Mouse (Mus musculus) heart, embryonic 12.5 days (tissue): ENCODE measurements around the gene Smap1. TPM values are rescaled to one million over a fixed set of nuclear protein-coding genes. Genes with fewer than 3 reads are reported as not detected.
A peak's percentile ranks its signal among the peaks of the same experiment; 100 is the strongest.

Experiments
- ATAC-seq: fragments of 200-750 bp; cut with Nextera tagmentation; 2 replicates; pipeline ENCODE4 v1.8.0; 2017; ENCODE audit warnings: moderate TSS enrichment, moderate library complexity; ENCODE audit not compliant: insufficient number of reproducible peaks, low FRiP score
- H3K27ac ChIP-seq: fragments of 300-500 bp; sonication (generic); 2 replicates; pipeline ENCODE4 v1.5.1; 2016; ENCODE audit warnings: mild to moderate bottlenecking, moderate library complexity; ENCODE audit not compliant: poor library complexity, severe bottlenecking
- H3K27me3 ChIP-seq: fragments of 300-500 bp; sonication (generic); replicated peaks from 2 replicates; pipeline ENCODE4 v1.6.1; 2016; ENCODE audit warnings: mild to moderate bottlenecking, moderate library complexity
- H3K36me3 ChIP-seq: fragments of 300-500 bp; sonication (generic); 2 replicates; pipeline ENCODE4 v1.6.1; 2016; ENCODE audit warnings: mild to moderate bottlenecking, moderate library complexity
- H3K4me1 ChIP-seq: fragments of 300-500 bp; sonication (generic); replicated peaks from 2 replicates; pipeline ENCODE4 v1.6.1; 2016; ENCODE audit warnings: mild to moderate bottlenecking
- H3K4me2 ChIP-seq: fragments of 300-500 bp; sonication (generic); 2 replicates; pipeline ENCODE4 v1.6.1; 2016; ENCODE audit warnings: mild to moderate bottlenecking, moderate library complexity
- H3K4me3 ChIP-seq: fragments of 300-500 bp; sonication (generic); 2 replicates; pipeline ENCODE4 v1.5.1; 2016; ENCODE audit warnings: mild to moderate bottlenecking
- H3K9ac ChIP-seq: fragments of 300-500 bp; sonication (generic); 2 replicates; pipeline ENCODE4 v1.6.1; 2016; ENCODE audit warnings: mild to moderate bottlenecking, moderate library complexity
- H3K9me3 ChIP-seq: fragments of 300-500 bp; sonication (generic); replicated peaks from 2 replicates; pipeline ENCODE4 v1.6.1; 2016; ENCODE audit warnings: mild to moderate bottlenecking, moderate library complexity
- WGBS: fragments of 180-500 bp; shearing (Covaris S2); methylation state at CpG from one replicate; pipeline ENCODE4 v1.1.7; 2016; 5-methylcytosine and 5-hydroxymethylcytosine counted together
- polyA plus RNA-seq: library from polyadenylated mRNA; unstranded; fragments of >200 nt; fragmentation: Nextera tagmentation; extraction: Ambion mirVana; gene quantifications from 2 replicates; pipeline ENCODE4 v1.2.1, GENCODE M21; 2016

Gene Smap1
- polyA plus RNA-seq, 1 experiment from 2014 or later, result 48.4 TPM

DNA sequence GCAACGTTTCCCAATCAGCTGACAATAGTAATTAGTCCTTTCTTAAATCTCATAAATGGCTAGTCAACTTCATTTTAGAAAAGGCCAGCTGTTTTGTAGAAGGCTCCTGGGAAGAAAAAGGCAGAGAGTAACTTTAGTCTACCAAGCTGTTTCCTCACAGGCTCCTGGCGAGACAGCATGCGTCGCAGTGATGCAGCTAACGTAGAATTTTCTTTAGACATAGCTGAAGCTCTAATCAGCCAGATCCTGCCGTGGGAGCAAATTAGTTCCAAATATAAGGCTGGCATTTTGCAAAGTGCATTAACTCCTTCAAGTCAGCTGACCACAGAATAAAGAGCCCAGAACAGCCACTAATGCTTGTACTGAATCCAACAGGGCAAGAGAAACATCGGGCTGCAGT is 26.2 kb upstream of the Smap1 start:
- Histone ChIP-seq H3K4me1 (no peaks in the 10 kb centered on the region), H3K27ac (no peak overlapping the region), H3K36me3 (no peaks in the 10 kb centered on the region), H3K9ac (no peak overlapping the region), H3K4me3 (no peak overlapping the region), H3K27me3 (no peaks in the 10 kb centered on the region), H3K4me2 (no peak overlapping the region), H3K9me3 (no peaks in the 10 kb centered on the region)
- ATAC-seq, result no peak
- 62% methylated on average over 7 of the region's 7 CpGs for WGBS

DNA sequence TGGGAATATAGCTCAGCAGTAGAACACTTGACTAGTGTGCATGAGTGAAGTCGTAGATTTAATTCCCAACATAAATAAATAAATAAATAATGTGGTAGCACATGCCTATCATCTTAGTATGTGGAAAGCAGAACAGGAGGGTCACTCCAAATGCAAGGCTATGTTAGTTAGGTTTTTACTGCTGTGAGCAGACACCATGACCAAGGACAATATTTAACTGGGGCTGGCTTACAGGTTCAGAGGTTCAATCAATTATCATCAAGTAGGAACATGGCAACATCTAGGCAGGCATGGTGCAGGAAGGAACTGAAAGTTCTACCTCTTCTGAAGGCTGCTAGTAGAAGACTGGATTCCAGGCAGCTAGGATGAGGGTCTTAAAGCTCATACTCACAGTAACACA is 22.0 kb upstream of the Smap1 start:
- Histone ChIP-seq H3K4me2 (no peak overlapping the region), H3K4me1 (no peaks in the 10 kb centered on the region), H3K4me3 (no peak overlapping the region), H3K9ac (no peak overlapping the region), H3K27me3 (no peaks in the 10 kb centered on the region), H3K9me3 (no peaks in the 10 kb centered on the region), H3K36me3 (no peaks in the 10 kb centered on the region), H3K27ac (no peak overlapping the region)
- ATAC-seq, result no peak
- 97% methylated on average over 1 of the region's 1 CpGs for WGBS

DNA sequence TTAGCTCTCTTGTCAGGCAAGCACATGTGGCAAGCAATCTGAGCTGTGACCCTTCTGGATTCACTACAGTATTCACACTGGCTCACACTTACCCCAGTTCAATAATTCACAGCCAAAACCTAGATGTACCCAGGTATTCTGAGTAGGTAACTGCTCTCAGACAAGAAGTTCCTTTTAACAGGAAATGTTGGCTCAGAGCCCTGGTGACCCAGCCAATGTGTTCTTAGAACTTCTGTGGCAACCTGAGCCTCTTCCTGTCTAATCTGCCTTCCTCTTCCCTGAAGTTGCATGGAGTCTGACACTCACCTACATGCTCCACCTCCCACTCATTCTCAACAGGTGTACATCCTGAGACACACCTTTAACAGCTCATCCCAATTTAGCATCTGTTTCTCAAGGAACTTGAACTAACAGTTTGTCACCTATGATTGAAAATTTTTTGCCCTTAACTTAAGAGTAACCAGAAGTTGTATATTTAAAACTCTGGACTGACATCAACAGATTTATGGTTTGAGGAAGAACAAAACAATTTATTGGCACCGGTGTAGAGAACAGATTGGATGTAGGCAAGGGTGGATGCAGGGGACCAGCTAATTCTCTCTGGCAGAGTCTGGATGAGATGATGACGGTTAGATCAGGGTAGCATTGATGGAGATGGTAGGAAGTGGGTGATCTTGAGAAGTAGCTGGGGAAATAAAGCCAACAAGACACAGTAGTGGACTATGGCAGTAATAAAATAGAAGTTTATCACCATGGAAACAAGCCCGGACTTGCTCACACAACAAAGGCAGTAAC is 21.2 kb upstream of the Smap1 start:
- Histone ChIP-seq H3K27ac (no peak overlapping the region), H3K4me1 (no peaks in the 10 kb centered on the region), H3K4me2 (no peak overlapping the region), H3K9ac (no peak overlapping the region), H3K9me3 (no peaks in the 10 kb centered on the region), H3K27me3 (no peaks in the 10 kb centered on the region), H3K36me3 (no peaks in the 10 kb centered on the region), H3K4me3 (no peak overlapping the region)
- 78% methylated on average over 3 of the region's 3 CpGs for whole genome bisulfite sequencing
- ATAC-seq, result no peak

DNA sequence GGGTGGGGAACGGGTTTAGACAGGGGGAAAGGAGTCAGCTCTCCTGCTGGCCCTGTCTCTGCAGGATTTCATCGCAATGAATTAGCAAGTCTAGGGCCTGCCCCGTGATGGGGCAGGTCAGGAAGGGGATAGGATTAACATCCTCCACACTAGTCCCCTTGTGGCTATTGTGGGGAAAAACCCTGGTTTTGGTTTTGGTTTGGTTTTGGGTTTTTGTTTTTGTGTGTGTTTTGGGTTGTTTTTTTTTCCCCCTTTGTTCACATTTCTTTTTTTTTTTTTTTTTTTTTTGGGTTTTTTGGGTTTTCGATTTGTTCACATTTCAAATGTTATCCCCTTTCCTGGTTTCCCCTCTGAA is 13.3 kb upstream of the Smap1 start:
- Histone ChIP-seq H3K4me1 (no peaks in the 10 kb centered on the region), H3K27ac (no peak overlapping the region), H3K9ac (no peak overlapping the region), H3K4me2 (no peak overlapping the region), H3K36me3 (no peaks in the 10 kb centered on the region), H3K9me3 (peaks cover 3% of the 10 kb centered on the region; the same call in 1 of the 2 replicates), H3K4me3 (no peak overlapping the region), H3K27me3 (no peaks in the 10 kb centered on the region)
- no peak for ATAC-seq
- WGBS, result 36% methylated on average over 4 of the region's 4 CpGs

DNA sequence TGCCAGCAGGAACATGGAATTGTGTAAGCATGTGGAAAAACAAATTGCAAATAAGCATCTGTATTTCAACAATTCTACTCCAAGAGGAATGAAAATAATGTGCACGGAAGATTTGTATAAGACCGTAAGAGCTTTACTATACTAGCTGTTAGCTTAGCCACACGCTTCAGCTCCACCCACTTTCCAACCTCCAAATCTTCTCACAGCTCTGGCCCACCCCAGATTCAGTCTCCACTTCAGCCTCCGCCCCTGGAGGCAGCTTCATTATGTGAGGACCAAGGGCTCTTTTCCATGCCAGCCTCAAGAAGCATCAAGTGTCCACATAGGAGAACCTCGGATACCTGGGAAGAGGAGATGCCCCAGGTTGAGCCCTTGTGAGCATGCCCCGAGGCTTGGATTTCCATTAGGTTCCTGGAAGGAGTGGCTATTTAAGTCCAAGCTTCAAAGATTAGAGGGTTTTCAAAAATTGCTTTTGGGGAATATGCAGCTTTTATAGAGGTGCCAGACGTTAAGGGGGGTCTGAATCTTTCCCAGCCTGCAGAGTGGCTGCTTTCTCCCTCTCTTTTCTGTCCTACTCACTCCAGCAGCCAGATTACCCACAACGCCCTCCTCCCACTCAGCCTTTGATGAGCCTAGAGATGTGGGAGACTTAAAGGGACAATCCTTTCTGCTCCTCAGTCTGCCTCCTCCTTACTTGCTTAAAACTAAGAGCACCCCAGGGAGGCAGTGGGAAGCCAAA is 12.7 kb upstream of the Smap1 start:
- H3K27me3 ChIP-seq, result no peaks in the 10 kb centered on the region
- H3K4me3 ChIP-seq, result no peak overlapping the region
- H3K9me3 ChIP-seq, result peaks cover 3% of the 10 kb centered on the region; the same call in 1 of the 2 replicates
- no peak overlapping the region for H3K9ac ChIP-seq
- no peak for ATAC-seq
- H3K4me1 ChIP-seq, result no peaks in the 10 kb centered on the region
- no peak overlapping the region for H3K4me2 ChIP-seq
- no peaks in the 10 kb centered on the region for H3K36me3 ChIP-seq
- WGBS, result 49% methylated on average over 8 of the region's 8 CpGs
- H3K27ac ChIP-seq, result no peak overlapping the region

DNA sequence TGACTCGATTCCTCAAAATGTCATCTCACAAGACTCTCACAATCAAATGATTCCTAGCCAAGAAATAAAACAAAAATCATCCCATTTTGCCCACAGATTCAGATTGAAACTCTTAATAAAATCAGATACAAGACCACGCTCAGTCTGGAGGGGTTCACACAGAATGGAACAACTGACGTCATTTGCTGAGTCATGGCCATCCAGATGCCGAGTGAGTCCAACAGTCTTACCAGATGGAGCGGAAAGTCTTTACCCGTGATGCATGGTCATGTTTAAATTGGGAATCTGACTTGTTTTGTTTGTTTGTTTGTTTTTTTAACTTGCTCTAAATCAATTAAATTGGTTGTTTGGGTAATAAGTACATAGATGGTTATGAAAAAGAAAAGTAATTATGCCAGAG is 7.3 kb upstream of the Smap1 start:
- H3K4me1 ChIP-seq, result no peaks in the 10 kb centered on the region
- no peaks in the 10 kb centered on the region for H3K36me3 ChIP-seq
- H3K27me3 ChIP-seq, result no peaks in the 10 kb centered on the region
- no peak overlapping the region for H3K27ac ChIP-seq
- 80% methylated on average over 6 of the region's 6 CpGs for WGBS
- peaks cover 10% of the 10 kb centered on the region; the same call in 1 of the 2 replicates for H3K9me3 ChIP-seq
- no peak overlapping the region for H3K9ac ChIP-seq
- no peak for ATAC-seq
- H3K4me3 ChIP-seq, result no peak overlapping the region
- no peak overlapping the region for H3K4me2 ChIP-seq

DNA sequence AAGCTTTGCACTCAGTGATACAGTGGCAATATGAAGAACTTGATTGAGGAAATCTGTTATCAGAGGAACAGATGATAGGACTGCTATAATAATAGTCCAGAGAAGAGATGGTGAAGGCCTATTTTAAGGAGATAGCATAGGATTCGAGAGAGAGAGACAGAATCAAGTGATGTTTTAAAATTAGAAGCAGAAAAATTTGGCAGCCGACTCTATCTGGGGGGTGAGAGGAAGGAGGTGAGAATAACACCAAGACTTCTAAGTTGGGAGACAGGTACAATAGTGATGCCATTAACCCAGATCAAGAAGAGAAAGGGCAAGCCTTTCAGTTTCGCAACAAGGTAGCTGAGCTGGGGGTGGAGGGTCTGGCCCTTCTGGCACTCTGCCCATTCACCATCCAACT is 6.3 kb upstream of the Smap1 start:
- 51% methylated on average over 3 of the region's 3 CpGs for WGBS
- Histone ChIP-seq H3K4me3 (no peak overlapping the region), H3K27ac (no peak overlapping the region), H3K9ac (no peak overlapping the region), H3K4me1 (no peaks in the 10 kb centered on the region), H3K27me3 (no peaks in the 10 kb centered on the region), H3K9me3 (peaks cover 10% of the 10 kb centered on the region; the same call in 1 of the 2 replicates), H3K36me3 (no peaks in the 10 kb centered on the region), H3K4me2 (no peak overlapping the region)
- ATAC-seq, result no peak; the same call in 1 of the 2 replicates

DNA sequence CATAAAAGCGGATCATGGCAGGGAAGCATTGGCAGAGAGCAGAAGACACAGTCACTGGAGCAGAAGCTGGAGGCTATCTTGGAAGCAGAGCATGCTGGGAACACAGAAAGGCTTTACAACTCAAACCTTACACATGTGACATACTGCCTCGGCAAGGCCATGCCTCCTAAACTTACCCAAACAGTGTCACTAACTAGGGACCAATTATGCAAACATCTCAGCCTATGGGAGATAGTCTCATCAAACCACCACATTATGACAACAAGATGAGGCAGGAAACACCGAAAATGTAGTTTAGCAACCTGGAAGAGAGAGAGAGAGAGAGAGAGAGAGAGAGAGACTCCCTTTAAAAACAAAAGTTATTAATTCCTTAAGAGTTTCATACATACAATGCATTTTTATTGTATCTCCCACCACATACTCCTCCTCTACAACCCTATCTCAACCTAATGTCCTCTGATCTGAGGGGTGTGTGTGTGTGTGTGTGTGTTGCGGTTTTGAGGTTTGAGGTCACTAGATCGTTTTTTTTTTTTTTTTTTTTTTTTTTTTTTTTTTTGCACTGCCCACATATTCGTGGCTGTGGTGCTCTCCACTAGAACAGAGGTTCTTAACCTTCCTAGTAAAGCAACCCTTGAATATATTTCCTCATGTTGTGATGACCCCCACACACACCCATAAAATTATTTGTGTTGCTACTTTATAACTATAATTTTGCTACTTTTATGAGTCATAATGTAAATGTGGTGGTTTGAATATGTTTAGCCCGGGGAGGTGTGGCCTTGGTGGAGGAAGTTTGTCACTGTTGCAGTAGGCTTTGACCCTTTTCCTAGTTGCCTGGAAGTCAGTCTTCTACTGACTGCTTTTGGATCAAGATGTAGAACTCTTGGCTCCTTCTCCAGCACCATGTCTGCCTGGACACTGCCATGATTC is 1.9 kb upstream of the Smap1 start:
- H3K9me3 ChIP-seq, result peaks cover 10% of the 10 kb centered on the region; the same call in 1 of the 2 replicates
- no peaks in the 10 kb centered on the region for H3K36me3 ChIP-seq
- no peak for ATAC-seq
- H3K27ac ChIP-seq, result no peak overlapping the region
- peaks cover 8% of the 10 kb centered on the region for H3K4me1 ChIP-seq
- H3K4me2 ChIP-seq, result no peak overlapping the region
- 81% methylated on average over 7 of the region's 7 CpGs for WGBS
- no peak overlapping the region for H3K4me3 ChIP-seq
- H3K9ac ChIP-seq, result no peak overlapping the region
- no peaks in the 10 kb centered on the region for H3K27me3 ChIP-seq

DNA sequence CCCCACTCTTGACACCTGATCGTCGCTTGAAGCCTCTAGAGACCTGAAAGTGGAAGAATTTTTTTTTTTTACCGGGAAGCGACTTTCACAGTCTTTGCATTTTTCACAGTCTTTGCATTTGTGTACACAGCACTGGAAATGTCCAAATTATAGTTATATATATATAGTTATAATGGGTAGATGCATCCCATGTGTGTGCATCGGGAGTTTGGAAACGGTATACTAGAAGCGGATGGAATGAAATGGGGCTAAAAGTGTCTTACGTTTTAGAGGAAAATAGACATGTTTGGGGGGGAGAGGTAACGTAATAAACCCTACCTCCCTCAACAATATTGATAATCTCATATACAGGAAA is 390 bp upstream of the Smap1 start:
- Histone ChIP-seq H3K27ac (no peak overlapping the region), H3K27me3 (no peaks in the 10 kb centered on the region), H3K9ac (peak overlapping the region; percentile 93; the same call in 1 of the 2 replicates), H3K9me3 (peaks cover 10% of the 10 kb centered on the region; the same call in 1 of the 2 replicates), H3K4me1 (peaks cover 12% of the 10 kb centered on the region), H3K36me3 (no peaks in the 10 kb centered on the region), H3K4me2 (peak overlapping the region; percentile 85), H3K4me3 (peak overlapping the region; percentile 92)
- no peak; the same call in 1 of the 2 replicates for ATAC-seq
- 30% methylated on average over 9 of the region's 9 CpGs for whole genome bisulfite sequencing

DNA sequence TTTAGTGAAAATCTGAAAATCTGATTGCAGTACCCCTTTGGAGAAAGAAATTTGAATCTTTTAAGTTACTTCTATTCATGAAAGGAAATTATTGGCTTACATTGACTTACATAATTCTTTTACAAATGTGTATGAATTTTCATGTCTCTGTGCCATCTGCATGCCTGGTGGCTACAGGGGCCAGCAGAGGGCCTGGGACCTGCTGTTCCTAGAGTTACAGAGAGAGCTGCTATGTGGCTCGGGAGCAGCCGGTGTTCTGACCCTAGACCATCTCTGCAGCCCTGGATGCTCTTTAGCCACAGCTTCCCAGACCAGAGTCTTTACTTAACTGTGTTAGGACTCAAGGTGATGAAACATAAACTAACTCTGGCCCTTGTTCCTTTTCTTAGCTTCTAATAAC is 1.8 kb downstream of the Smap1 start:
- no peak overlapping the region for H3K27ac ChIP-seq
- H3K27me3 ChIP-seq, result no peaks in the 10 kb centered on the region
- no peak for ATAC-seq
- WGBS, result 14% methylated on average over 2 of the region's 2 CpGs
- peak overlapping the region; percentile 56 for H3K4me2 ChIP-seq
- H3K4me1 ChIP-seq, result peaks cover 25% of the 10 kb centered on the region
- H3K36me3 ChIP-seq, result no peaks in the 10 kb centered on the region
- peak overlapping the region; percentile 58; the same call in 1 of the 2 replicates for H3K9ac ChIP-seq
- H3K9me3 ChIP-seq, result no peaks in the 10 kb centered on the region
- H3K4me3 ChIP-seq, result 0 out of 2 replicates have a peak overlapping the region, but pooled peaks have one; percentile 20

DNA sequence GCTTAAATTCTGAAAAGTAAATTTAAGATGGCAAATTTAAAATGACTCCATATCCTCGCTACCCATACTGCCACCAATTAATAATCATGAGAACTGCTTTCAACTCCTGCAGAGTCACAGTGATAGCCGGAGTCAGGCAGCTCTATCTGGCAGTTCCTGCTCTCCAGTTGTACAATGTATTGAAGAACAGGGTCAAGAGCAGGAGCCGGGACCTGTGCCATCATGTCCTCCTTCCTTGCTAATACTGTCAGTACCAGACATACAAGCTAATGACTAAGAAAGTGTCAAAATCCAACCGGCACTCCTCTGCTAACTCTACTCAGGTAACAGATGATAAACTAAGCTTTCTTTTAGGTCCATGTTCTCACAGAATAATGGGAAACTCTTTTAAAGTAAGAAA is 3.0 kb downstream of the Smap1 start:
- ATAC-seq, result no peak
- 62% methylated on average over 4 of the region's 4 CpGs for WGBS
- no peak overlapping the region for H3K4me3 ChIP-seq
- no peak overlapping the region for H3K27ac ChIP-seq
- no peaks in the 10 kb centered on the region for H3K9me3 ChIP-seq
- H3K4me2 ChIP-seq, result no peak overlapping the region
- H3K27me3 ChIP-seq, result no peaks in the 10 kb centered on the region
- H3K4me1 ChIP-seq, result peaks cover 25% of the 10 kb centered on the region
- no peaks in the 10 kb centered on the region for H3K36me3 ChIP-seq
- no peak overlapping the region for H3K9ac ChIP-seq
